Mouse (Mus musculus) thymus, postnatal 36 days (tissue): ENCODE data around the gene Mn1.

Experiments used
- DNase-seq, 2 experiments: peaks; one replicate each; pipeline ENCODE4 v3.0.0; 2022; ENCODE audit warnings: mixed read lengths in 2 of 2

Mn1 gene

DNA sequence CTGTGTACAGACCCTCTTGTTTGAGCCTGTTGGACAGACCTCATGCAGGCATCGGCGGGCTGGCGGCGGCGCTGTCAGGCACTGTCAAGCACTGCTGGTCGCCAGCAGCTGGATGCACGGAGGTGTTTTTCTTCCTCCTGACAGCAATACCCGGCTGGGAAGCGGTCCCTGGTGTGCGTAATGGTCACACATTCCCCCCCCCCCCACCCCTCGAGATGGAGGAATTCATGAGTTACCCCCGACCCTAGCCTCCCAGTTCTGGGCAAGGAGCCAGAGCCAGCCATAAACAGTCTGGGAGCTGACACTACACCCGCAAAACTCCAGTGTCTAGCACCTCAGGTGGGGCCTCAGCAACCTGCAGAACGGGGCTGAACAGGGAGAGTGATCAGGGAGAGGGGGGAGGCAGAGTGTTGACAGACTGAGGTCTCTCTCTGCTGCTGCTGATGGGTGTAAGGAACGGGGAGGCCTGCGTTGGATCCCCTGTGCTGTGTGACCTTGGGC is 17.2 kb downstream of the Mn1 start:
- DNase-seq, result no peak

- no peak for DNase-seq
Observed at GRCm38 (mm10) chr5:111436260-111436659, 19.1 kb downstream of the Mn1 start.

DNA sequence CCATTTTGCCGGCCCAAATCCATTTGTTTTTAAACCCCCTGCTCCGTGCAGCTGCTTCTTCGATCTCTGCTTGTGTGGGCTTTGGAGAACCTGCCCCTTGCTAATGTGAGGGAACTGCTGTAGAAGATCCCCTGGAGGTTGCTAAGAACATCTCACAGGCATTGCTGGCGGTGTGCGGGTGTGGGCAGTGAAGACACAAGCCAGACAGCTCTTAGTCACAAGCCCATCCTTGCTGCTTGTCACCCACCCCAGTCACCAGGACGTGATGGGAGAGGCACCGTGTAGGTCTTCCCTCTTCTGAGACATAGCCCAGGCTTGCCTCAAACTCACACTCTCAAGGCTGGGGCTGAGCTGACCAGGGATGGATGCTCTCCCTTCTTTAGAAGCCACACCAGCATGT is 20.0 kb downstream of the Mn1 start:
- no peak for DNase-seq

DNA sequence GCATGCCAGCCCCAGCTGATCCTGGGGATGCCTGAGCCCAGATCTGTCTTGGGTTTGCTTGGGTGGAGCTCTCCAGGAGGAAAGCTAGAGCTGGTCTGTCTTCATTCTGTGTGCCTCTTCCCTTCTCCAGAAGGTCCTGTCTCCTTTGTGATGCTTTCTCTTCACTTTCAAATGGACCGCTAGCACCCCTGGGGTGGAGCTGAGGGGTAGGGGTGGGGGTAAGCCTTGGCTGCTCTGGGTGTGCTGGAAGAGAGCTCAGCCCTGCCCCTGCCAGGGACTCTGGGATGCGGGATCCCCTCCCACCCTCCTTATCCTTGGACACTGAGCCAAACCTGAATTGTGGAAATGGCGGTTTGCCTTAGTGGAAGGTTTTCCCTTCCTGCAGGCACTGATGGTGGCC is 21.2 kb downstream of the Mn1 start:
- DNase-seq, result no peak

GRCm38 (mm10) chr5:111438821-111439220 is 21.7 kb downstream of the Mn1 start:
- DNase-seq, result no peak

DNA sequence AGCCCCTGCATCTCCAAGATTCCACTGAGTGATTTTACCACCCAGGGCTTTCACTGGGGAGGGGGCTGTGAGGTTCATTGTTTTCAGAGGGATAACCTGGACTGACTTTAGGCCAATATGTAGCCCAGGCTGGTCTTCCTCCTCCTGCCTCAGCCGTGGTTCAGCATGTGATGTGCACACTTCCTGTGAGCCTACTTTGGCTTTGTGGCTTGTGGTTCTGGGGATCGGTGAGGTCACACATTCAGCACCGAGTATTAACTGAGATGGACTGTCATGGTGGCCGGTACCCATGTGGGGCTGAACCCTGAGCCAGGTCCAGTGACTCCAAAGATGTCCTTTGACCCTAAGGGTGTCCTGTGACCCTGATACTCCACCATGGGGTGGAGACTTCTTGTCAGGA is 23.1 kb downstream of the Mn1 start:
- DNase-seq, result no peak

GRCm38 (mm10) chr5:111442151-111442871 is 25.1 kb downstream of the Mn1 start:
- no peak for DNase-seq

DNA sequence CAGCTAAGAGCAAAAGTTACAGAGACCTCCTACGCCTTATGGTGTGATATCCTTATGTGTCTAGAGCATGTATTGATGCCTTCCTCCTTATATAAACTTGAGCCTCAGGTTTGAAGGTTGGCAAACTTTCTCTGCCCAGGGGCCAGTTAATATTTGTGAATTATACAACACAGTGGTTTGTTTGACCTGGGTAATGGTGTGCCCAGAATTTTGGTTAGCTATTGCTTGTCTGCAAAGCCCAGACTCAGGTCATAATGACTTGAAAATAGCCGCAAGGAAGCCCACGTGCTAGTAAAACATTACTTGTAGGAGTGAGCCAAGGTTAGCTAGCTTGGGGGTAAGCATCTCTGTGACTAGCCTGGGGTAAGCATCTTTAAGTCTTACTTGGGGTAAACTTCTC is 26.5 kb downstream of the Mn1 start:
- no peak for DNase-seq

- no peak for DNase-seq
Observed at GRCm38 (mm10) chr5:111444361-111444760, 27.2 kb downstream of the Mn1 start.

- DNase-seq, result no peak
Observed at GRCm38 (mm10) chr5:111446652-111447051, 29.5 kb downstream of the Mn1 start.

DNA sequence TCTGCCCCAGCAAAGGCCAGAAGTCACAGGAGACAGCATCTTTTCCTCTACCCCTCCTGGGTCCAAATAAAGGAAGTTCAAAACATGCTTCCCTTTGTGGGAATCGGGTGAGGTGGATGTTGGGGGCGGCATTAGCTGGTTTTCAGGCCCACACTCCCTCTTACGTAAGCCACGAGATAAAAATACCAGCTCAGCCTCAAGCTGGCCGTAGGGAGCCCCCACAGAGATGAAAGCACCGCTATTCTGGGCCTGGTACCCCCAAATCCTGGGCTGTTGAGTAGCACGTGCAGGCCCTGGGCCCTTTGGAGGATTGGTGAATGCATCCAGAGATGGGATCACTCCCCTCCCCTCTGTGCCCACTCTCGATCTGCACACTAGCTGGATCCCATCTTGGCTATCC is 32.5 kb downstream of the Mn1 start:
- DNase-seq, result no peak

- DNase-seq, result no peak
Observed at GRCm38 (mm10) chr5:111454240-111454639, 37.1 kb downstream of the Mn1 start.

DNA sequence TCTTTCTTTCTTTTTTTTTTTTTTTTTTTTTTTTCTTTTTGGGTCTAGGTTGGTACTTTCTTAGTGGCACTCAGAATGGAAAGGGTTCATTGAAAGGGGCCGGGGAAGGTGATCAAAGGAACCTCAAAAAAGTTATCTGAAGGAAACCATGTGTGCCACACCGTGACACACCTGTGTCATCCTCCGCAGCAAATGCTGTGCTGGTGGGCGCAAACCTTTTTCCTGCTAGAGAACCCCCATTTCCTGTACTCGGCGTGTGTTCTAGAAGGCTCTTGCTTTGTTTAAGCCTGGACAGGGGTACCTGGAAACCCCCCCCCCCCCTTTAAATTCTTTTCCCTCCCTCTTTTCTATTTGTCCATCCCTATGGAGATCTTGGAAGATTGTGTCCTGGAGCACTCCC is 37.7 kb downstream of the Mn1 start:
- peak; percentile 63 to 79 for DNase-seq

- no peak for DNase-seq
Observed at GRCm38 (mm10) chr5:111458675-111459074, 41.5 kb downstream of the Mn1 start.

DNA sequence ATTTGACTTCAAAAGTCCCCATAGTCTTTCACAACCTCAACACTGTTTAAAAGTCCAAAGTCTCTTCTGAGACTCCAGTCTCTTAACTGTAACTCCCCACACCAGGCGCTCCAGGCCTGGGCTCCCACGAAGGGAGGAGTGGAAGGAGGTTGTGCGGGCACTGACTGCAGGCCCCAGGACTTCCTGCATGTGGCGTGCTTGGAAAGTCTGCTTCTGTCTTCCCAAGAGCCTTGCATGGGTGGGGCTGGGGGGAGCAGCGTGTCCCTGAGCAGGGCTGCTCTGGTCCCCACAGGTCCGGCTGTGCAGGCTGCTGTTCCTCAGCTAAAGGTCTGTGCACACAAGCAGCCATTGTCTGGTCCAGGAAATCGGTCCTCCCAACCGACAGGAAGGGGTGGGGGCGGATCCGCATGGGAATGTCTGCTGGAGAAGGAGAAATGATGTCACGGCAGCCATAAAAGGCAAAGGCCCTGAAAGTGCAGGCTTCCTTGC is 48.7 kb downstream of the Mn1 start:
- no peak for DNase-seq

- DNase-seq, result no peak
Observed at GRCm38 (mm10) chr5:111466429-111466828, 49.3 kb downstream of the Mn1 start.

GRCm38 (mm10) chr5:111467699-111468098 is 50.5 kb downstream of the Mn1 start:
- no peak for DNase-seq

- DNase-seq, result no peak
Observed at GRCm38 (mm10) chr5:111469195-111469882, 52.2 kb downstream of the Mn1 start.

DNA sequence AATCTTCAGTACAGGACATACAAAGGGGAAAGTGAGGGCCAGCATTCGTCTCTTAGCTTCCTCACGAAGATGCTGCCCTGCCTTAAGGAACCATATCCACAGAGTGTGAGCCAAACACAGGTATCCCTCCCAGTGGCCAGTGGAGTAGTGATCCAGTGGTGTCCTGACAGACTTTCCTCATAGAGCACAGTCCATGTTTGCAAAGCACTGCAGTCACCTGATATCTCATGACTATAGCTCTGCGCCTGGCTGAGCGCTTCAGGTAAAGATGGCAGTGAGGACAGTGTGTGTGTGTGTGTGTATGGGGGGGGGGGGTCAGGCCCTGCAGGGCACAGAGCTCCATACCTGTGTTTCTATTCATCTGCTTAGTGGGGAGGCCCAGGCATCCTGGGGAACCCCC is 53.7 kb downstream of the Mn1 start:
- no peak for DNase-seq

GRCm38 (mm10) chr5:111473425-111473824 is 56.3 kb downstream of the Mn1 start:
- DNase-seq, result no peak

DNA sequence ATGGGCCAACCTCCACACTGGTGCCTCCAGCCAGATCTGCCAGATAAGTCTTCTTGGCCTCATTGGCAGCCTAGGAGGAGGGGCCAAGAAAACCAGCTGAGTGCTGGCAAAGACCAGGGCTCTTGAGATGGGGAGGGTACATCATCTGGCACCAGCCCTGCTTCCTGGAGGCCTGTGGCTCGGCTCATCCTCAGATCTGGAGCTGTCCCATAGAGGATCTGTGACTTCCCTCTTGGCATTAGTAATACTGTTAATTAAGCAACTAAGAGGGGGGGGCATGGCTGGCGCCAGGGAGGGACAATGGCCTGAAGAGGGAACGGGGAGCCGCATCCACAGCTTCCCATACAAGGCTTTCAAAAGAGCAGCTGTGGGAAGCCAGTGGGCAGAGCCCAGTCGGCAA is 58.6 kb downstream of the Mn1 start:
- DNase-seq, result no peak

DNA sequence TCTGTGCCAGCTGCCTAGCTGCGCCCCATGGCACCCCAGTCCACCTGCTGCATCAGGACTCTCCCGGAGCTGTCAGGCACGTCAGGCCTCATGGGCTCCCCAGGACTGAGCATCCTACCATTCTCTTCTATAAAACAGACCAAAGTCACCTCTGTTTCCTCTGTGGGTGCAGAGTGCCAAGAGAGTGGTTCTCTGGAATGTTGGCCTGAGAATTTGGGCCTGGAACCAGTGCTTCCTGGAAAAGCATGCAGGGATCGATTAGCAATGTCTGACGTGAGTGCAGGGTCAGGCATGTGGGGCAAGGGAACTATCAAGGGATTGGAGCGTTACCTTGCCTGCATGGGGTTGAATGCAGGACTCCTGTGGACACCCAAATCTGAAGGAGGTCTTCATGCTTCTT is 59.0 kb downstream of the Mn1 start:
- DNase-seq, result no peak

DNA sequence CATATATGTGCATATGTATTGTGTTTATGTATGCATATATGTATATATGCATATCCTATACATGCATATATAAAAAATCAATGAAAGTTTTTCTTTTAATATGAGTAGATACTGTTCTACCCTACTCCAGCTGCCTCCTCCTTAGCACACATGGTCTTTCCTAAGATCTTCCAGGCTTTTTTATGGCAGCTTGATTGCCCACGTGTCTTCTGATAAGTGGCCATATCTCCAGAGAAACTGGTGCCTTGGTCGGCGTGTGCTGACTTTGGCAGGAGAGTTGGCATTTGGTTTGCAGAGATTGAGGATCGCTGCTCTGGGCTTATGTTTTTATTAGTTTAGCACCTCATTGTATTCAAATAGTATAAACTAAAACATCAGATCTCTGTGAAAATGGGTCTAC is 68.7 kb downstream of the Mn1 start:
- no peak for DNase-seq

- no peak for DNase-seq
Observed at GRCm38 (mm10) chr5:111489022-111489616, 72.0 kb downstream of the Mn1 start.
